Mouse (Mus musculus) cortical plate, adult 2 months (tissue): ENCODE measurements around the gene Rfwd3.

ENCODE experiments used
- CTCF ChIP-seq: fragments of 200-500 bp; IDR thresholded peaks from 2 replicates; pipeline ENCODE4 v1.5.1; 2011; ENCODE audit warnings: mild to moderate bottlenecking, control low read depth, low read length; ENCODE audit not compliant: insufficient read depth; ENCODE audit errors: extremely low read depth
- POLR2A ChIP-seq: fragments of 200-500 bp; IDR thresholded peaks from 2 replicates; pipeline ENCODE4 v1.6.1; 2011; ENCODE audit warnings: mild to moderate bottlenecking, low read length, control low read depth; ENCODE audit not compliant: insufficient read depth; ENCODE audit errors: extremely low read depth

- TF ChIP-seq CTCF: no peak
- TF ChIP-seq POLR2A: no peak
Measured at GRCm38 (mm10) chr8:111259408-111259741, 40.6 kb downstream of the Rfwd3 start.
